Mouse (Mus musculus) G1E (cell line): Measurements from ENCODE around the gene Rps23.

Experiments
- CTCF ChIP-seq: IDR thresholded peaks from 2 replicates; pipeline ENCODE4 v1.5.1; 2012; ENCODE audit warnings: low read depth, low read length, inconsistent platforms, mixed read lengths
- GATA1 ChIP-seq: IDR thresholded peaks from 2 replicates; pipeline ENCODE4 v1.6.1; 2012; ENCODE audit warnings: borderline replicate concordance, low read length, inconsistent platforms, mixed read lengths
- POLR2AphosphoS5 ChIP-seq: IDR thresholded peaks from 2 replicates; pipeline ENCODE4 v1.6.1; 2012; ENCODE audit warnings: low read depth, low read length, inconsistent platforms; ENCODE audit not compliant: insufficient replicate concordance
- TAL1 ChIP-seq: conservative IDR thresholded peaks from 2 replicates; pipeline ENCODE4 v1.6.1; 2012; ENCODE audit warnings: low read depth, low read length, inconsistent platforms, mixed read lengths

GRCm38 (mm10) chr13:90935852-90936251 is 13.1 kb downstream of the Rps23 start:
- TF ChIP-seq CTCF (no peak), POLR2AphosphoS5 (no peak), TAL1 (no peak), GATA1 (no peak)
